Mouse (Mus musculus) embryonic facial prominence, embryonic 12.5 days (tissue): Measurements from ENCODE around the gene Agbl5. TPM values are rescaled to one million over a fixed set of nuclear protein-coding genes. Genes with fewer than 3 reads are reported as not detected.
A peak's percentile ranks its signal among the peaks of the same experiment; 100 is the strongest.

ENCODE experiments used
- ATAC-seq: fragments of 200-750 bp; cut with Nextera tagmentation; 2 replicates; pipeline ENCODE4 v1.8.0; 2017; ENCODE audit not compliant: insufficient number of reproducible peaks, insufficient read depth, low FRiP score, low TSS enrichment
- H3K27ac ChIP-seq: fragments of 300-500 bp; sonication (generic); 2 replicates; pipeline ENCODE4 v1.5.1; 2016; ENCODE audit warnings: mild to moderate bottlenecking
- H3K27me3 ChIP-seq: fragments of 300-500 bp; sonication (generic); 2 replicates; pipeline ENCODE4 v1.6.1; 2016; ENCODE audit warnings: mild to moderate bottlenecking, moderate library complexity
- H3K36me3 ChIP-seq: fragments of 300-500 bp; sonication (generic); 2 replicates; pipeline ENCODE4 v1.6.1; 2016; ENCODE audit warnings: mild to moderate bottlenecking
- H3K4me1 ChIP-seq: fragments of 300-500 bp; sonication (generic); 2 replicates; pipeline ENCODE4 v1.6.1; 2016
- H3K4me2 ChIP-seq: fragments of 300-500 bp; sonication (generic); replicated peaks from 2 replicates; pipeline ENCODE4 v1.6.1; 2016; ENCODE audit warnings: mild to moderate bottlenecking, moderate library complexity
- H3K4me3 ChIP-seq: fragments of 300-500 bp; sonication (generic); 2 replicates; pipeline ENCODE4 v1.5.1; 2016; ENCODE audit warnings: mild to moderate bottlenecking
- H3K9ac ChIP-seq: fragments of 300-500 bp; sonication (generic); 2 replicates; pipeline ENCODE4 v1.6.1; 2016; ENCODE audit warnings: mild to moderate bottlenecking, moderate library complexity
- H3K9me3 ChIP-seq: fragments of 300-500 bp; sonication (generic); 2 replicates; pipeline ENCODE4 v1.6.1; 2016; ENCODE audit warnings: mild to moderate bottlenecking, moderate library complexity
- WGBS: fragments of 180-500 bp; shearing (Covaris S2); methylation state at CpG from one replicate; pipeline ENCODE4 v1.1.7; 2016; 5-methylcytosine and 5-hydroxymethylcytosine counted together
- polyA plus RNA-seq: library from polyadenylated mRNA; unstranded; fragments of >200 nt; fragmentation: Nextera tagmentation; extraction: Ambion mirVana; gene quantifications from 2 replicates; pipeline ENCODE4 v1.2.1, GENCODE M21; 2016

Agbl5 gene
- polyA plus RNA-seq, 1 experiment from 2014 or later: 31.9 TPM

GRCm38 (mm10) chr5:30944344-30944743 lies 55.9 kb downstream of the Agbl5 start:
- H3K27ac ChIP-seq: no peak overlapping the region
- H3K9me3 ChIP-seq: no peaks in the 10 kb centered on the region
- H3K9ac ChIP-seq: no peak overlapping the region
- H3K36me3 ChIP-seq: no peaks in the 10 kb centered on the region
- H3K4me1 ChIP-seq: peaks cover 11% of the 10 kb centered on the region
- no peak overlapping the region for H3K4me3 ChIP-seq
- no peak for ATAC-seq
- peaks cover 21% of the 10 kb centered on the region for H3K27me3 ChIP-seq
- WGBS: 85% methylated on average over 6 of the region's 6 CpGs
- no peak overlapping the region for H3K4me2 ChIP-seq

- ATAC-seq: 0 out of 2 replicates have a peak, but pooled peaks have one; percentile 38
- Histone ChIP-seq H3K4me3 (peak within 1 kb of the TSS; percentile 41), H3K9ac (peak within 1 kb of the TSS; percentile 55), H3K27ac (no peak within 1 kb of the TSS), H3K4me1 (peaks cover 13% of the 10 kb centered on the region), H3K27me3 (peaks cover 21% of the 10 kb centered on the region), H3K4me2 (peak within 1 kb of the TSS; percentile 77), H3K36me3 (no peaks in the 10 kb centered on the region), H3K9me3 (no peaks in the 10 kb centered on the region)
- 7% methylated on average over 44 of the region's 44 CpGs for WGBS
Observed at GRCm38 (mm10) chr5:30944956-30945781, 56.7 kb downstream of the Agbl5 start, which contains the start of gene Cgref1. Gene Cgref1, minus strand, starts transcription at chr5:30945591.

- ATAC-seq: no peak
- 63% methylated on average over 5 of the region's 5 CpGs for WGBS
Observed at GRCm38 (mm10) chr5:30948620-30949019, 60.1 kb downstream of the Agbl5 start.

GRCm38 (mm10) chr5:30949654-30950326 lies 61.3 kb downstream of the Agbl5 start:
- H3K9ac ChIP-seq: peak overlapping the region; percentile 55; the same call in 1 of the 2 replicates
- peaks cover 17% of the 10 kb centered on the region for H3K4me1 ChIP-seq
- H3K27ac ChIP-seq: peak overlapping the region; percentile 76
- WGBS: under 1% methylated on average over 31 of the region's 31 CpGs
- peaks cover 15% of the 10 kb centered on the region for H3K27me3 ChIP-seq
- peak overlapping the region; percentile 50 for H3K4me3 ChIP-seq
- no peaks in the 10 kb centered on the region for H3K9me3 ChIP-seq
- H3K4me2 ChIP-seq: peak overlapping the region; percentile 85
- ATAC-seq: peak; percentile 85
- H3K36me3 ChIP-seq: peaks cover 25% of the 10 kb centered on the region

More at GRCm38 (mm10) chr5:30948620-30949019, 60.1 kb downstream of the Agbl5 start:
- no peak overlapping the region for H3K9ac ChIP-seq
- no peak overlapping the region for H3K4me3 ChIP-seq
- 0 out of 2 replicates have a peak overlapping the region, but pooled peaks have one; percentile 85 for H3K4me2 ChIP-seq
- peaks cover 21% of the 10 kb centered on the region for H3K27me3 ChIP-seq
- no peaks in the 10 kb centered on the region for H3K9me3 ChIP-seq
- H3K4me1 ChIP-seq: peaks cover 17% of the 10 kb centered on the region
- peaks cover 14% of the 10 kb centered on the region for H3K36me3 ChIP-seq
- H3K27ac ChIP-seq: no peak overlapping the region

GRCm38 (mm10) chr5:30950451-30950850 lies 62.0 kb downstream of the Agbl5 start:
- ATAC-seq: no peak
- Histone ChIP-seq H3K4me1 (peaks cover 12% of the 10 kb centered on the region; the same call in 1 of the 2 replicates), H3K9ac (peak overlapping the region; percentile 55; the same call in 1 of the 2 replicates), H3K27ac (peak overlapping the region; percentile 76), H3K9me3 (no peaks in the 10 kb centered on the region), H3K27me3 (peaks cover 9% of the 10 kb centered on the region; the same call in 1 of the 2 replicates), H3K4me3 (peak overlapping the region; percentile 50), H3K4me2 (peak overlapping the region; percentile 85), H3K36me3 (peaks cover 32% of the 10 kb centered on the region)
- WGBS: 68% methylated on average over 4 of the region's 4 CpGs

- Histone ChIP-seq H3K36me3 (peaks cover 37% of the 10 kb centered on the region), H3K4me3 (no peak overlapping the region), H3K9me3 (no peaks in the 10 kb centered on the region), H3K27me3 (0 out of 2 replicates have a peak, but pooled peaks cover 4% of the 10 kb centered on the region), H3K27ac (no peak overlapping the region), H3K4me2 (no peak overlapping the region), H3K9ac (no peak overlapping the region), H3K4me1 (peaks cover 10% of the 10 kb centered on the region; the same call in 1 of the 2 replicates)
- 88% methylated on average over 2 of the region's 2 CpGs for WGBS
- no peak for ATAC-seq
Observed at GRCm38 (mm10) chr5:30950922-30951321, 62.4 kb downstream of the Agbl5 start.

- H3K4me3 ChIP-seq: no peak overlapping the region
- H3K9me3 ChIP-seq: no peaks in the 10 kb centered on the region
- H3K9ac ChIP-seq: no peak overlapping the region
- H3K4me2 ChIP-seq: no peak overlapping the region
- H3K36me3 ChIP-seq: peaks cover 39% of the 10 kb centered on the region
- no peak overlapping the region for H3K27ac ChIP-seq
- ATAC-seq: no peak
- peaks cover 10% of the 10 kb centered on the region; the same call in 1 of the 2 replicates for H3K4me1 ChIP-seq
- H3K27me3 ChIP-seq: no peaks in the 10 kb centered on the region
- 88% methylated on average over 6 of the region's 6 CpGs for WGBS
Observed at GRCm38 (mm10) chr5:30951706-30952105, 63.2 kb downstream of the Agbl5 start.

- 81% methylated on average over 5 of the region's 5 CpGs for WGBS
- Histone ChIP-seq H3K9me3 (no peaks in the 10 kb centered on the region), H3K4me2 (no peak overlapping the region), H3K27ac (no peak overlapping the region), H3K36me3 (peaks cover 43% of the 10 kb centered on the region), H3K4me3 (no peak overlapping the region), H3K9ac (no peak overlapping the region), H3K27me3 (no peaks in the 10 kb centered on the region), H3K4me1 (peaks cover 12% of the 10 kb centered on the region; the same call in 1 of the 2 replicates)
- ATAC-seq: no peak
Observed at GRCm38 (mm10) chr5:30952551-30952950, 64.1 kb downstream of the Agbl5 start.

GRCm38 (mm10) chr5:30954065-30954464 lies 65.6 kb downstream of the Agbl5 start:
- peaks cover 24% of the 10 kb centered on the region for H3K4me1 ChIP-seq
- H3K27ac ChIP-seq: no peak overlapping the region
- H3K36me3 ChIP-seq: peaks cover 55% of the 10 kb centered on the region
- ATAC-seq: no peak
- H3K9ac ChIP-seq: no peak overlapping the region
- H3K4me3 ChIP-seq: no peak overlapping the region
- no peaks in the 10 kb centered on the region for H3K9me3 ChIP-seq
- no peaks in the 10 kb centered on the region for H3K27me3 ChIP-seq
- WGBS: 95% methylated on average over 6 of the region's 6 CpGs
- no peak overlapping the region for H3K4me2 ChIP-seq

GRCm38 (mm10) chr5:30954556-30954955 lies 66.1 kb downstream of the Agbl5 start:
- Histone ChIP-seq H3K27me3 (no peaks in the 10 kb centered on the region), H3K9ac (no peak overlapping the region), H3K27ac (no peak overlapping the region), H3K9me3 (no peaks in the 10 kb centered on the region), H3K4me1 (peaks cover 26% of the 10 kb centered on the region), H3K4me2 (no peak overlapping the region), H3K4me3 (no peak overlapping the region), H3K36me3 (peaks cover 55% of the 10 kb centered on the region)
- 94% methylated on average over 9 of the region's 9 CpGs for WGBS
- ATAC-seq: no peak

GRCm38 (mm10) chr5:30955751-30956150 lies 67.3 kb downstream of the Agbl5 start:
- no peak overlapping the region for H3K4me2 ChIP-seq
- H3K9me3 ChIP-seq: no peaks in the 10 kb centered on the region
- H3K4me3 ChIP-seq: no peak overlapping the region
- no peaks in the 10 kb centered on the region for H3K27me3 ChIP-seq
- H3K9ac ChIP-seq: no peak overlapping the region
- ATAC-seq: no peak
- H3K4me1 ChIP-seq: peaks cover 20% of the 10 kb centered on the region
- H3K36me3 ChIP-seq: peaks cover 55% of the 10 kb centered on the region
- H3K27ac ChIP-seq: no peak overlapping the region
- WGBS: 92% methylated on average over 6 of the region's 6 CpGs
